Mouse (Mus musculus): Measurements from ENCODE around the gene Hoxc9. TPM values are rescaled to one million over a fixed set of nuclear protein-coding genes. Genes with fewer than 3 reads are reported as not detected.
A peak's percentile ranks its signal among the peaks of the same experiment; 100 is the strongest.

The Hoxc9 gene
- polyA plus RNA-seq, 1 experiment from 2014 or later, result not detected

GRCm38 (mm10) chr15:102992206-102992605 is 16.0 kb downstream of the Hoxc9 start:
- Histone ChIP-seq H3K9ac (no peak overlapping the region), H3K4me3 (no peak overlapping the region), H3K36me3 (no peaks in the 10 kb centered on the region), H3K9me3 (no peaks in the 10 kb centered on the region), H3K4me1 (peaks cover 5% of the 10 kb centered on the region; the same call in 1 of the 2 replicates), H3K27ac (replicated peaks) (no peak overlapping the region), H3K27me3 (replicated peaks) (peaks cover 99% of the 10 kb centered on the region), H3K4me2 (no peak overlapping the region)
- ATAC-seq (ENCODE audit: extremely low read depth, insufficient number of reproducible peaks, low FRiP score, low TSS enrichment), result no peak
- WGBS, result 1% methylated on average over 11 of the region's 11 CpGs

DNA sequence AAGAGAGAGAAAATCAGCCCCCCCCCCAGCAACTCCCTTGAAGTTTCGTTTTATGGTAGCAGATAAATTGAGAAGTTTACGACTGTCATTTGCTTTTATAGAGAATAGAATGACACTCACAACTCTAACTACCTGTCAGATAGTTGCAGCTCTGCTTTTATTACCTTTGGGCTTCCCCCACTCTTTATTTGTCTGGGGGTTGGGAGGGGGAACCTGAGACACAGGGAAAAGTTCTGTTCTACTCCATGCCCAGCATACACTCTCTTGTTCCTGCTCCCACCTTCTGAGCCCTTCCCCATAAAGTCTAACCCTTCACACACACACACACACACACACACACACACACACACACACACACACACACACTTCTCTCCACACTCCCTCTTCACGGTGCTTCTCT is 16.6 kb downstream of the Hoxc9 start:
- ATAC-seq (ENCODE audit: extremely low read depth, insufficient number of reproducible peaks, low FRiP score, low TSS enrichment), result no peak
- Histone ChIP-seq H3K9ac (no peak overlapping the region), H3K9me3 (no peaks in the 10 kb centered on the region), H3K4me1 (peaks cover 5% of the 10 kb centered on the region; the same call in 1 of the 2 replicates), H3K27me3 (replicated peaks) (peaks cover 99% of the 10 kb centered on the region), H3K4me3 (no peak overlapping the region), H3K36me3 (no peaks in the 10 kb centered on the region), H3K27ac (replicated peaks) (no peak overlapping the region), H3K4me2 (no peak overlapping the region)
- WGBS, result 4% methylated on average over 3 of the region's 3 CpGs

DNA sequence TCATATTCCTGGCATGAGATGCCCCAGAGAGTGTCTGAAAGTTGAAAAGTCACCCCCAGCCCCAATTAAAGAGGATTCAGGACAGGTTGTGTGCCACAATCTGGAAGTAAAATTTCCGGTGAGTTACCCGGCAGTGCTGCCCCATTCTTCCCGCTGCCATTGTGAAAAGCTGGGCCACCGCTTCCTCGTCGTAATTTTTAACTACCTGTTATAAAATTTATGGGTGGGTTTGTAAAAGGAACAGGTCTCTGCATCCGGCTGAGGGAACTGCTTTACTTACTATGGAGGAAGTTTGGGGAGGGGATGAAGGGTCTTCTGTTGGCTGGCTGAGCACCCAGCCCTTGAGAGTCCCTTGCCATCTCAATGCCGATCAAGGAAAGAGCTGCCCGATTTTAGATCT is 20.3 kb downstream of the Hoxc9 start:
- Histone ChIP-seq H3K9ac (no peak overlapping the region), H3K9me3 (no peaks in the 10 kb centered on the region)

GRCm38 (mm10) chr15:102997431-102997830 is 21.2 kb downstream of the Hoxc9 start:
- 1% methylated on average over 3 of the region's 3 CpGs for WGBS
- Histone ChIP-seq H3K9me3 (no peaks in the 10 kb centered on the region), H3K36me3 (no peaks in the 10 kb centered on the region), H3K4me3 (no peak overlapping the region), H3K4me2 (no peak overlapping the region), H3K27ac (replicated peaks) (no peak overlapping the region), H3K9ac (no peak overlapping the region), H3K4me1 (peaks cover 30% of the 10 kb centered on the region), H3K27me3 (replicated peaks) (peaks cover 99% of the 10 kb centered on the region)
- ATAC-seq (ENCODE audit: extremely low read depth, insufficient number of reproducible peaks, low FRiP score, low TSS enrichment), result no peak

More for the DNA sequence above, 20.3 kb downstream of the Hoxc9 start:
- peaks cover 29% of the 10 kb centered on the region for H3K4me1 ChIP-seq
- WGBS, result 3% methylated on average over 9 of the region's 9 CpGs
- no peak overlapping the region for H3K4me3 ChIP-seq
- no peak for ATAC-seq (ENCODE audit: extremely low read depth, insufficient number of reproducible peaks, low FRiP score, low TSS enrichment)
- no peak overlapping the region for H3K27ac ChIP-seq (replicated peaks)
- H3K36me3 ChIP-seq, result no peaks in the 10 kb centered on the region
- H3K27me3 ChIP-seq (replicated peaks), result peaks cover 99% of the 10 kb centered on the region
- no peak overlapping the region for H3K4me2 ChIP-seq

DNA sequence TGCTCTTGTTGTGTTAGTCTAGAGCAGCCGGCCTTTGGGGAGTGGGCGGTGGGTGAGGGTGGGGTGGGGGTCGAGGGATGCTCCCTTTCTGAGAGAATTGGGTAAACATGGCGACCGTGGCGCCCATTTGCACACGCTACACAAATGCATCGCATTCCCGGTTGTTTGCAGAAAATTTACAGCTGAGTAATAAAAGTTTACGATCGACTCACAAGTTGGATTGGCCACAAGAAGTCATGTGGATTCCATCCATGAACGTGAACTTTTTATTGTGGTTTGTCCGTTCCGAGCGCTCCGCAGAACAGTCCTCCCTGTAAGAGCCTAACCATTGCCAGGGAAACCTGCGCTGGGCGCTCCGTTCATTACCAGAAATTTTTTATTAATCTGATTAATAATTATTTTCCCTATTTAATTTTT is 21.7 kb downstream of the Hoxc9 start, which contains the start of gene Hoxc6:
Gene Hoxc6 (plus strand): TSS at position 319 of the 417 bp plus-strand sequence.
- H3K9me3 ChIP-seq, result no peaks in the 10 kb centered on the region
- H3K4me1 ChIP-seq, result peaks cover 30% of the 10 kb centered on the region
- H3K4me2 ChIP-seq, result peak within 1 kb of the TSS; percentile 81
- no peaks in the 10 kb centered on the region for H3K36me3 ChIP-seq
- peaks cover 99% of the 10 kb centered on the region for H3K27me3 ChIP-seq (replicated peaks)
- H3K9ac ChIP-seq, result peak within 1 kb of the TSS; percentile 81
- 3% methylated on average over 19 of the region's 19 CpGs for WGBS
- peak within 1 kb of the TSS; percentile 59 for H3K4me3 ChIP-seq
- H3K27ac ChIP-seq (replicated peaks), result no peak within 1 kb of the TSS
- no peak for ATAC-seq (ENCODE audit: extremely low read depth, insufficient number of reproducible peaks, low FRiP score, low TSS enrichment)

- no peak overlapping the region for H3K27ac ChIP-seq (replicated peaks)
- H3K9ac ChIP-seq, result peak overlapping the region; percentile 81; the same call in 1 of the 2 replicates
- no peaks in the 10 kb centered on the region for H3K9me3 ChIP-seq
- peak overlapping the region; percentile 59 for H3K4me3 ChIP-seq
- WGBS, result 1% methylated on average over 19 of the region's 19 CpGs
- H3K4me1 ChIP-seq, result peaks cover 30% of the 10 kb centered on the region
- H3K36me3 ChIP-seq, result no peaks in the 10 kb centered on the region
- peaks cover 100% of the 10 kb centered on the region for H3K27me3 ChIP-seq (replicated peaks)
- no peak for ATAC-seq (ENCODE audit: extremely low read depth, insufficient number of reproducible peaks, low FRiP score, low TSS enrichment)
- peak overlapping the region; percentile 81 for H3K4me2 ChIP-seq
Observed at GRCm38 (mm10) chr15:102998608-102999182, 22.5 kb downstream of the Hoxc9 start.

GRCm38 (mm10) chr15:102999183-102999831 is 23.1 kb downstream of the Hoxc9 start:
- under 1% methylated on average over 33 of the region's 33 CpGs for WGBS
- no peaks in the 10 kb centered on the region for H3K36me3 ChIP-seq
- peaks cover 30% of the 10 kb centered on the region for H3K4me1 ChIP-seq
- H3K27me3 ChIP-seq (replicated peaks), result peaks cover 100% of the 10 kb centered on the region
- H3K9ac ChIP-seq, result peak overlapping the region; percentile 81
- ATAC-seq (ENCODE audit: extremely low read depth, insufficient number of reproducible peaks, low FRiP score, low TSS enrichment), result peak; percentile 47; the same call in 1 of the 2 replicates
- no peaks in the 10 kb centered on the region for H3K9me3 ChIP-seq
- H3K27ac ChIP-seq (replicated peaks), result no peak overlapping the region
- peak overlapping the region; percentile 81 for H3K4me2 ChIP-seq
- H3K4me3 ChIP-seq, result peak overlapping the region; percentile 59

DNA sequence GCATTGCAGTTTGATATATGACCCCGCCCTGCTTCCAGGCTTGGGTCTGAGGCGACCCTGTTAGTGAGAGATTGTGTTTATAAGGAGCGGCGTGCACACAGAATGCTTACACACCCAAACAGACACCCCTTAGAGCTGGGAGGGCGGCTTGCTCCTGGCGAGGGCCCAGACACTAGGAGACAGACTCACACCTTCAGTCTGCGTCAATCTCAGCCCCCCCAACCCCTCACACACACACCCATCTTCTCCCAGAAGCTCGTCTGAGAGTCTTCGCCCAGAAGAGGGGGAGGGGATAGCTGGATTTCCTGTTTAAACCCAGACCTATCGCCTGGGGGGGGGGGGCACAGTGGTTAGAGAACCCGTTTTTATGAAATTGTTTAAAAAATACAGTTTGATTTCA is 23.7 kb downstream of the Hoxc9 start:
- Histone ChIP-seq H3K27ac (replicated peaks) (no peak overlapping the region), H3K9ac (no peak overlapping the region), H3K27me3 (replicated peaks) (peaks cover 100% of the 10 kb centered on the region), H3K4me1 (peaks cover 30% of the 10 kb centered on the region), H3K9me3 (no peaks in the 10 kb centered on the region), H3K4me2 (peak overlapping the region; percentile 81), H3K4me3 (peak overlapping the region; percentile 59), H3K36me3 (no peaks in the 10 kb centered on the region)
- ATAC-seq (ENCODE audit: extremely low read depth, insufficient number of reproducible peaks, low FRiP score, low TSS enrichment), result no peak
- 14% methylated on average over 11 of the region's 11 CpGs for WGBS

DNA sequence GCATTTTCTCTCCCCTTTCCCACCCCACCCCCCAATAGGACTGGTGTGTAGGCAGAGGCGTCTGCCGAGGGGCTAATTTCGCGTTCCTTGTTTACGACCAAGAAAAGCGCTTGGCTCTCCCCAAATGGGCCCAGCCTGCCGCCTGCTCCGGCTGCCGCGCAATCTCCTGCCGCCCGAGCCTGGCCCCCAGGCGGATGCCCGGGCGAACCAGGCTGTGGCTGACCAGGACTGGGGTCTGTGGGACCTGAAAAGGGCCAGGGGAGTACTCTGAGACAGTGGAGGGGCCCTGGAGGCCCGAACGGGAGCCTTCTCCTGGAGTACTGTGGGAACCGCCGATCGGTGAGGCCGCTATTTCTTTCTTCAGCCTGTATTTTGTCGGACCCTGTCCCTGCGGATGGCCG is 24.3 kb downstream of the Hoxc9 start:
- H3K9ac ChIP-seq, result peak overlapping the region; percentile 65
- 8% methylated on average over 24 of the region's 24 CpGs for WGBS
- no peaks in the 10 kb centered on the region for H3K9me3 ChIP-seq
- H3K4me1 ChIP-seq, result peaks cover 30% of the 10 kb centered on the region
- ATAC-seq (ENCODE audit: extremely low read depth, insufficient number of reproducible peaks, low FRiP score, low TSS enrichment), result no peak
- peak overlapping the region; percentile 81 for H3K4me2 ChIP-seq
- no peaks in the 10 kb centered on the region for H3K36me3 ChIP-seq
- H3K4me3 ChIP-seq, result peak overlapping the region; percentile 21
- peaks cover 100% of the 10 kb centered on the region for H3K27me3 ChIP-seq (replicated peaks)
- H3K27ac ChIP-seq (replicated peaks), result no peak overlapping the region

DNA sequence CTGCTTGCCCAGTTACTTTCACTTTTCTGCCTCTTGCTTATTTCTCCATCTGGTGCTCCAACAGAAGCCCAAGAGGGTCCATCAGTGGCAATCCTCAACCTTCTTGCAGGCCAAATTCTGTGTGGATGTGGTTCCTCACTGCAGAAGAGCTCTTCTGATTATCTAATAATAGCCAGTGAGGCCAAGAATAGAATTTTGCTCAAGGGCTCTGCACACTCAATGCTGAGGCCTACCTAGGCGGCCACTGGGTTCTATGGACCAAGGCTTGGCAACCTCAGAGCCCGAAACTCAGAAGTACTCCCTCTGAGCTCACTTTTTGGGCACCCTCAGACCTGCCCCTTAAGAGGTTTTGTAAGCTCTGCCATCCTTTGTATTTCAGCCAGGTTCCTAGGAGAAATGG is 25.1 kb downstream of the Hoxc9 start:
- no peak for ATAC-seq (ENCODE audit: extremely low read depth, insufficient number of reproducible peaks, low FRiP score, low TSS enrichment)
- H3K36me3 ChIP-seq, result no peaks in the 10 kb centered on the region
- H3K9me3 ChIP-seq, result no peaks in the 10 kb centered on the region
- peaks cover 30% of the 10 kb centered on the region for H3K4me1 ChIP-seq
- WGBS, result 19% methylated on average over 2 of the region's 2 CpGs
- H3K27me3 ChIP-seq (replicated peaks), result peaks cover 100% of the 10 kb centered on the region
- H3K9ac ChIP-seq, result no peak overlapping the region
- H3K4me3 ChIP-seq, result no peak overlapping the region
- peak overlapping the region; percentile 81 for H3K4me2 ChIP-seq
- no peak overlapping the region for H3K27ac ChIP-seq (replicated peaks)

GRCm38 (mm10) chr15:103002156-103002555 is 25.9 kb downstream of the Hoxc9 start:
- peaks cover 100% of the 10 kb centered on the region for H3K27me3 ChIP-seq (replicated peaks)
- H3K9me3 ChIP-seq, result no peaks in the 10 kb centered on the region
- WGBS, result 38% methylated on average over 4 of the region's 4 CpGs
- H3K4me1 ChIP-seq, result peaks cover 30% of the 10 kb centered on the region
- no peak overlapping the region for H3K9ac ChIP-seq
- ATAC-seq (ENCODE audit: extremely low read depth, insufficient number of reproducible peaks, low FRiP score, low TSS enrichment), result no peak
- H3K4me3 ChIP-seq, result no peak overlapping the region
- no peak overlapping the region for H3K4me2 ChIP-seq
- no peak overlapping the region for H3K27ac ChIP-seq (replicated peaks)
- no peaks in the 10 kb centered on the region for H3K36me3 ChIP-seq
